Mouse (Mus musculus) C2C12 (cell line): ENCODE measurements around the gene Tmem178. TPM values are rescaled to one million over a fixed set of nuclear protein-coding genes. Genes with fewer than 3 reads are reported as not detected.

Experiments
- H3K27me3 ChIP-seq: one replicate; pipeline ENCODE4 v1.6.1; 2011; ENCODE audit not compliant: control insufficient read depth, insufficient read depth, insufficient read length
- H3K36me3 ChIP-seq: one replicate; pipeline ENCODE4 v1.6.1; 2011; ENCODE audit not compliant: control insufficient read depth, insufficient read depth
- H3K4me3 ChIP-seq: one replicate; pipeline ENCODE4 v1.5.1; 2011; ENCODE audit warnings: mild to moderate bottlenecking, control low read depth; ENCODE audit not compliant: poor library complexity, insufficient read depth, severe bottlenecking
- H3K79me2 ChIP-seq: one replicate; pipeline ENCODE4 v1.6.1; 2011; ENCODE audit not compliant: control insufficient read depth, insufficient read depth
- H3K79me3 ChIP-seq: one replicate; pipeline ENCODE4 v1.6.1; 2011; ENCODE audit warnings: low read depth, control low read depth
- H3ac ChIP-seq: one replicate; pipeline ENCODE3; 2011; ENCODE audit warnings: low read depth; ENCODE audit not compliant: control insufficient read depth, insufficient read length
- CEBPB ChIP-seq: IDR thresholded peaks from one replicate; pipeline ENCODE4 v1.6.1; 2011; ENCODE audit warnings: low read depth, mild to moderate bottlenecking, control low read depth, moderate library complexity
- CTCF ChIP-seq: IDR thresholded peaks from one replicate; pipeline ENCODE4 v1.5.1; 2011; ENCODE audit not compliant: control insufficient read depth, insufficient read depth, insufficient read length
- FOSL1 ChIP-seq: IDR thresholded peaks from one replicate; pipeline ENCODE4 v1.8.0; 2011; ENCODE audit warnings: mild to moderate bottlenecking, low read length; ENCODE audit not compliant: poor library complexity, insufficient read depth, severe bottlenecking
- MAX ChIP-seq: IDR thresholded peaks from one replicate; pipeline ENCODE4 v1.6.1; 2011; ENCODE audit warnings: mild to moderate bottlenecking, control low read depth
- MYOD1 ChIP-seq: IDR thresholded peaks from one replicate; pipeline ENCODE4 v1.6.1; 2011; ENCODE audit warnings: low read depth; ENCODE audit not compliant: control insufficient read depth, insufficient read length
- MYOG ChIP-seq: IDR thresholded peaks from one replicate; pipeline ENCODE4 v1.6.1; 2011; ENCODE audit not compliant: control insufficient read depth, insufficient read length; ENCODE audit errors: extremely low read depth
- USF1 ChIP-seq: IDR thresholded peaks from one replicate; pipeline ENCODE4 v1.6.1; 2011; ENCODE audit warnings: low read depth, mild to moderate bottlenecking, control low read depth, moderate library complexity
- polyA plus RNA-seq: library from polyadenylated mRNA; unstranded; fragments of >200 nt; fragmentation: generic; extraction: Trizol; gene quantifications from one replicate; pipeline ENCODE4 v1.2.1, GENCODE M21; 2012; ENCODE audit warnings: missing spikeins

The Tmem178 gene
- polyA plus RNA-seq, 1 experiment: not detected

DNA sequence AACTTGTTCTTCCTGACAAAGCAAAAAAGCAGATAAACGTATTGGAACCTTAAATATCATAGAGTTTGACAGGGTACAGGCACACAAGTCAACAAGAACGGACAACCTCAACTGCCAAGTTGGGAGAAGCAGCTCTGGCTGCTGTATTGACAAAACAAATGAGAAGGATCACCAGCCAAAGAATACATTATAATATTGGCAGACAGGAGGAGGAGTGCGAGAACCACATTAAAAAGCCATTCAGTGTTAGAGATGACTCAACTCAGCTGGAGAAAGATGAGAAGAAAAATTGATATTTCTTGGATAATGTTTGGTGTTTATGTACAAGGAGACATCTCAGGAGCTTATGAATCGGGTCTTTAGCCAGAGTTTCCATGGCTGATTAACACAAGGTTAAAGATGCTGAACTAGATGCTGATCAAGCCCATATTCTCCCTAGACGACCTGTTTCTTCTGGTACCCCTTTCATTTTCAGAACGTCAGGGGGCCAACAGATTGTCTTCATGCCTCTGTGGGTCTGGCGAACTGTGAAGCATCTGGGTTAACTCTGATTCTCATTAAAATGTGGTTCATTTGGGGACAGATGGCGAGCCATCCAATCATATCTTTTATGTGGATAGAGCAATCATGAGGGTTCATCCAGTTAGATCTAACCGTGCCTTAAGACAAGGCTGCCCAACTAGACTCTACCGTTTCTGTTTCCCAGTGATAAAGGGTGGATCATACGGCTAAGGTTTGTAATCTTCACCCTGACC, 41.1 kb upstream of the Tmem178 start:
- Histone ChIP-seq H3K27me3 (peaks cover 41% of the 10 kb centered on the region), H3K36me3 (no peaks in the 10 kb centered on the region), H3ac (no peak overlapping the region), H3K4me3 (no peak overlapping the region), H3K79me3 (no peaks in the 10 kb centered on the region), H3K79me2 (no peaks in the 10 kb centered on the region)
- TF ChIP-seq CTCF (no peak), MYOD1 (no peak), FOSL1 (no peak), MYOG (no peak), MAX (no peak), USF1 (no peak), CEBPB (no peak)

DNA sequence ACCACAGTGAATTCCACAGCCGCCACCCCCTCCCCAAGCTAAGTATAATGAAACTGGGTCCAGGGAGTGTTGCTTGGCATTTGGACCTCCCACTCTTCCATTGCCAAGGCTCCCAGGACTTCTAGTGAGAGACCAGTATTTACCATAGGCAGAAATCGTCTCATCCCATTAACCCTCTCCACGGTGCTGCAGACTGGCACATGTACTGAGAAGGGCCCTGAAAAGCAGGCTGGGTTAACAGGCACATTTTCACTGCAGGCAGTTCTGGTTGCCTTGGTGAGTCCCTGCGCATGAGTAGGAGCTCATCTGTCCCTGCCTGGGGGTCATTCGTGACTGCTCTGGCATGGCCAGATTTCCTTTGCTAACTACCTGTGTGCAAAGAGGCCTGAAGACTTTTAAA, 40.4 kb upstream of the Tmem178 start:
- Histone ChIP-seq H3K27me3 (peaks cover 36% of the 10 kb centered on the region), H3K36me3 (no peaks in the 10 kb centered on the region), H3ac (no peak overlapping the region), H3K79me2 (no peaks in the 10 kb centered on the region), H3K79me3 (no peaks in the 10 kb centered on the region), H3K4me3 (no peak overlapping the region)
- TF ChIP-seq CEBPB: no peak
- TF ChIP-seq MYOG: no peak
- TF ChIP-seq FOSL1: no peak
- TF ChIP-seq MYOD1: no peak
- TF ChIP-seq CTCF: no peak
- TF ChIP-seq MAX: no peak
- no peak for TF ChIP-seq USF1

DNA sequence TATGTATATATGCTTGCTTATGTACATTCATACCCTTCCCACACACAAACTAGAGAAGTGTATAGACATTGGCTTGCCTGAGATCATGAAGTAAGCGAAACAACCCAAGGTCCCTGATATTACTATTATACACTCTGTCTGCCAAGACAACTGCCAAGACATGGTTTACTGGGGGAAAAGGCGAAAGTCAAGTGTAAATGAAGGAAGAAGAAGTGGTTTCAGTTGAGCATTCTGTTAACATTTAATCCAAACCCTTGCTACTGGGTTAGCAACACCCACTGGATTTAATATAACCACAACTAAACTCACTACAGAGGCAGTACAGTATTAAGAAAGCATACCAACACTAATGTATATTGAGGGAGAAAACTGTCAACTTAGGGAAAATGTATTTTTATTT, 28.8 kb upstream of the Tmem178 start:
- H3K79me3 ChIP-seq: no peaks in the 10 kb centered on the region
- peaks cover 11% of the 10 kb centered on the region for H3K27me3 ChIP-seq
- no peaks in the 10 kb centered on the region for H3K36me3 ChIP-seq
- no peaks in the 10 kb centered on the region for H3K79me2 ChIP-seq
- no peak for TF ChIP-seq FOSL1
- no peak for TF ChIP-seq MYOG
- no peak for TF ChIP-seq CTCF
- TF ChIP-seq MYOD1: no peak
- TF ChIP-seq MAX: no peak
- no peak for TF ChIP-seq USF1
- TF ChIP-seq CEBPB: no peak
- no peak overlapping the region for H3K4me3 ChIP-seq
- no peak overlapping the region for H3ac ChIP-seq

DNA sequence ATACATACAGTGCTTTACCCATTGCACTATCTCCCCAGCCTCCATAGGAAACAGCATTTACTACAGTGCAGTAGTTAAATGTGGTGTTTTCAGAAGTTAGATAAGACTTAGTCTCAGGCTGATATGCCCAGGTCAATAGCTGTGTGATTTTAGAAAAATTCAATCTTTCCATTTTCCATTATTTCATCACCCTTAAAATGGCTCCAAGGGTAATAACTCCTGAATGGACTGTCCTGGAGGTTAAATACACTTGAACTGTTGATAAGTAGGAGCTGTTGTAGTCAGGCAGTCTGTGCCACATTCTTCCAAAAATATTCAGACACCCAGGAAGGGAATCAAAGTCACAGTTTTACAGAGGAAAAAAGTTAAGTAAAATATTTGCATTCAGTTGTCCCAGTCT, 25.2 kb upstream of the Tmem178 start:
- TF ChIP-seq CEBPB: no peak
- TF ChIP-seq FOSL1: no peak
- no peak for TF ChIP-seq CTCF
- no peak for TF ChIP-seq MYOD1
- no peak for TF ChIP-seq MAX
- no peak for TF ChIP-seq MYOG
- TF ChIP-seq USF1: no peak
- H3K79me3 ChIP-seq: no peaks in the 10 kb centered on the region
- peaks cover 21% of the 10 kb centered on the region for H3K27me3 ChIP-seq
- H3K4me3 ChIP-seq: no peak overlapping the region
- H3K36me3 ChIP-seq: no peaks in the 10 kb centered on the region
- no peaks in the 10 kb centered on the region for H3K79me2 ChIP-seq
- no peak overlapping the region for H3ac ChIP-seq

DNA sequence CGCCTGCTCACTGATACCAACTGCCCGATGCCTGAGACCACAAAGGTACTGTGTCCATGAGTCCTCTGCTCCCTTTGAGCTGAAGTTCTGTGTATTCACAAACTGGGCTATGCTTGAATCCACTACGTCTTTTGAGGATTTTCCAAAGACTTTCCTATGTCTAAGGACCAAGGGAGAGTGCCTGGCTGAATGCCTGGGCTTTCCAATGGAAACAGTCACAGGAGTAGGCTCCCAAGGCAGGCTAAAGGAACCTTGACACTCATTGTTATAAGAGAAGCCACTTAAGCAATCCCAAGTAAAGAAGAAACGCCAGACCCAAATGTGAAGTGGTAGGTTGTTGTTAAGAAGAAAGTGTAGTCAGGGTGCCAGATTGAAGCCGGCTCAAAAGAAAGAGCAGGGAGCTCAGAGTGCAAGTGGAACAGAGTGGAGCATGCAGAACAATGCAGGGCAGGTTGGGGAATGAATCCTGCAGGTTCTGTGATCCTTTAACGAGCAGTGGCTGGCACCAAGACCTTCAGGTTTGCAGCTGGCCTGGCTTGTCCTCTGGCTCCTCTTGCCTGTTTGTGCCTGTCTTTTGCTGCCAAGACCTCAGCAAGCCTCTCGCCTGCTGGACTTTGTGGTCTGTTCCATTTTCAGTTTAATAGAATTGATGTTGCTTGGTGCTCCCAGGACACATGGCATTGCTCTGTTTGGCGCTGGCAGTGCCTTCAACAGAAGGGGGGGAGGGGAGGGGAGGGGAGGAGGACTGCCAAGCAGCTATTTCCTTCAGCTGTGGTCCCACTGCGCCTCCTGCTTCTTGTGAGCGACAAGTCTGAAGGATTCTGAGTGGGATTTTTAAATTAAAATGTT, 22.9 kb upstream of the Tmem178 start:
- Histone ChIP-seq H3K79me3 (no peaks in the 10 kb centered on the region), H3K36me3 (no peaks in the 10 kb centered on the region), H3ac (no peak overlapping the region), H3K79me2 (no peaks in the 10 kb centered on the region), H3K4me3 (no peak overlapping the region), H3K27me3 (peaks cover 26% of the 10 kb centered on the region)
- TF ChIP-seq MAX: no peak
- TF ChIP-seq MYOD1: no peak

DNA sequence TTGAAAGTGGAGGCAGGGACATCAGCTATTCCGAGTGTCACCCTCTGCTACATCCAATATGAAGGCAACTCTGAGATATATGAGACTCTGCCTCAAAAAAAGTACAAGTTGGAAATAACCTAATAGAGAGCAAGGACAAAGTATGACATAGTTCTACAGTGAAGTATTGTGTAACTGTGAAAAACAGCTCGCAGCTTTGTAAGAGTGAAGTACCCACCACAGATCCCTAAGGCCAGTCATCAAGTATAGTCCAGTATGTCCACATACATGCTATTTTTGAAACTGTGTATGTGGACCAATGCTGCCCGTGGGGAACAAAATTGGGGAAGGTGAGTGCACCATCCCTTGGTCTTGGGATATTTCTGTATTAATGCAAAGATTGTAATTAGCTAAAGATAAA, 18.9 kb upstream of the Tmem178 start:
- no peaks in the 10 kb centered on the region for H3K79me2 ChIP-seq
- no peak overlapping the region for H3ac ChIP-seq
- H3K27me3 ChIP-seq: peaks cover 39% of the 10 kb centered on the region
- TF ChIP-seq CTCF (no peak), CEBPB (no peak), FOSL1 (no peak), MYOD1 (no peak), USF1 (no peak), MYOG (no peak), MAX (no peak)
- H3K4me3 ChIP-seq: no peak overlapping the region
- no peaks in the 10 kb centered on the region for H3K36me3 ChIP-seq
- no peaks in the 10 kb centered on the region for H3K79me3 ChIP-seq
